Mouse (Mus musculus) midbrain, postnatal 0 days (tissue): ENCODE results near the gene D17Wsu92e. TPM values are rescaled to one million over a fixed set of nuclear protein-coding genes. Genes with fewer than 3 reads are reported as not detected.

Source experiments
- ATAC-seq: fragments of 200-750 bp; cut with Nextera tagmentation; 2 replicates; pipeline ENCODE4 v1.8.0; 2017; ENCODE audit warnings: moderate number of reproducible peaks, mild to moderate bottlenecking, moderate TSS enrichment, moderate library complexity; ENCODE audit not compliant: low FRiP score
- DNase-seq: peaks from one replicate; pipeline ENCODE4 v3.0.0-alpha.2; 2015; ENCODE audit warnings: low spot score
- H3K27ac ChIP-seq: fragments of 300-500 bp; sonication (generic); 2 replicates; pipeline ENCODE4 v1.5.1; 2014; ENCODE audit warnings: low read depth, mild to moderate bottlenecking, low read length, mixed read lengths
- H3K27me3 ChIP-seq: fragments of 300-500 bp; sonication (generic); 2 replicates; pipeline ENCODE4 v1.6.1; 2014; ENCODE audit warnings: low read length, control low read depth, mixed read lengths; ENCODE audit not compliant: insufficient read depth
- H3K36me3 ChIP-seq: fragments of 300-500 bp; sonication (generic); 2 replicates; pipeline ENCODE4 v1.6.1; 2014; ENCODE audit warnings: low read length, control low read depth, mixed read lengths; ENCODE audit not compliant: insufficient read depth
- H3K4me1 ChIP-seq: fragments of 300-500 bp; sonication (generic); 2 replicates; pipeline ENCODE4 v1.6.1; 2014; ENCODE audit warnings: mild to moderate bottlenecking, control low read depth, antibody characterized with exemption, low read length, mixed read lengths; ENCODE audit not compliant: insufficient read depth
- H3K4me2 ChIP-seq: fragments of 300-500 bp; sonication (generic); 2 replicates; pipeline ENCODE4 v1.6.1; 2014; ENCODE audit warnings: low read depth, mild to moderate bottlenecking, low read length, mixed read lengths; ENCODE audit not compliant: poor library complexity, severe bottlenecking
- H3K4me3 ChIP-seq: fragments of 300-500 bp; sonication (generic); 2 replicates; pipeline ENCODE4 v1.5.1; 2014; ENCODE audit warnings: low read depth, mild to moderate bottlenecking, low read length, moderate library complexity
- H3K9ac ChIP-seq: fragments of 300-500 bp; sonication (generic); replicated peaks from 2 replicates; pipeline ENCODE4 v1.6.1; 2014; ENCODE audit warnings: mild to moderate bottlenecking, low read length, moderate library complexity, mixed read lengths; ENCODE audit not compliant: poor library complexity, severe bottlenecking
- H3K9me3 ChIP-seq: fragments of 300-500 bp; sonication (generic); 2 replicates; pipeline ENCODE4 v1.6.1; 2016; ENCODE audit warnings: low read length, control low read depth
- CTCF ChIP-seq: IDR thresholded peaks from 2 replicates; pipeline ENCODE4 v1.5.1; 2016; ENCODE audit warnings: antibody characterized with exemption, mild to moderate bottlenecking
- WGBS: fragments of 180-500 bp; shearing (Covaris S2); extraction: QIAGEN DNeasy Blood & Tissue Kit; methylation state at CpG from one replicate; pipeline ENCODE4 v1.1.7; 2014; 5-methylcytosine and 5-hydroxymethylcytosine counted together
- polyA plus RNA-seq: library from polyadenylated mRNA; unstranded; fragments of >200 nt; fragmentation: Nextera tagmentation; extraction: Ambion mirVana; gene quantifications from 2 replicates; pipeline ENCODE4 v1.2.1, GENCODE M21; 2015
- total RNA-seq: library from RNA; depleted of rRNA; stranded (reverse); fragments of >200 nt; gene quantifications from 2 replicates; pipeline ENCODE4 v1.2.3, GENCODE M21; 2014

D17Wsu92e gene
- total and polyA plus RNA-seq, 2 experiments from 2014 or later = 8.7 to 73.8 TPM

- WGBS = 89% methylated on average over 6 of the region's 6 CpGs
- H3K36me3 ChIP-seq = peaks cover 14% of the 10 kb centered on the region; the same call in 1 of the 2 replicates
- no peaks in the 10 kb centered on the region for H3K4me1 ChIP-seq
- ATAC-seq = no peak
- TF ChIP-seq CTCF = no peak
- no peaks in the 10 kb centered on the region for H3K27me3 ChIP-seq
- no peak overlapping the region for H3K9ac ChIP-seq
- H3K27ac ChIP-seq = no peak overlapping the region
- H3K9me3 ChIP-seq = no peaks in the 10 kb centered on the region
- DNase-seq = no peak
- H3K4me2 ChIP-seq = no peak overlapping the region
- no peak overlapping the region for H3K4me3 ChIP-seq
Observed at GRCm38 (mm10) chr17:27788456-27789172, 31.8 kb downstream of the D17Wsu92e start.

DNA sequence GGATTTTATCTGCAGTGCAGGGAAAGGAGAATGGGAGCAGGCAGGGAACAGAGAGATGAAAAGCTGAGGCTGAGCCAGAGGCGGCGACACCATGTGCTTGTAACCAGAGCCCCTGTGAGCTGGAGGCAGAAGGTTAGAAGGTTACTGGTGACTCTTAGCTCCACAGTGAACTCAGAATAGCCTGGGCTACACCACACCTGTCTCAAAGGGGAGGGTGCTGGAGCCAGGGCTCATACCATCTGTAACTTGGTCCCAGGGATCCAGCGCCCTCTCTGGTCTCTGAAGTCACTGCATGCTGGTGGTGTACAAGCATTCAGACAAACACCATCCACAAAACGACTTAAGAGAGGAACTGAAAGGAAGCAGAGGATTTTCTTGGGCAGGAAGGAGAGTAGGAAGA, 36.9 kb downstream of the D17Wsu92e start:
- H3K36me3 ChIP-seq = peaks cover 10% of the 10 kb centered on the region; the same call in 1 of the 2 replicates
- no peak overlapping the region for H3K9ac ChIP-seq
- H3K27ac ChIP-seq = no peak overlapping the region
- TF ChIP-seq CTCF = peak; percentile 21; the same call in 1 of the 2 replicates
- DNase-seq (no peak), ATAC-seq (no peak)
- no peak overlapping the region for H3K4me3 ChIP-seq
- WGBS = 88% methylated on average over 4 of the region's 4 CpGs
- H3K4me1 ChIP-seq = no peaks in the 10 kb centered on the region
- H3K4me2 ChIP-seq = no peak overlapping the region
- no peaks in the 10 kb centered on the region for H3K27me3 ChIP-seq
- H3K9me3 ChIP-seq = no peaks in the 10 kb centered on the region

DNA sequence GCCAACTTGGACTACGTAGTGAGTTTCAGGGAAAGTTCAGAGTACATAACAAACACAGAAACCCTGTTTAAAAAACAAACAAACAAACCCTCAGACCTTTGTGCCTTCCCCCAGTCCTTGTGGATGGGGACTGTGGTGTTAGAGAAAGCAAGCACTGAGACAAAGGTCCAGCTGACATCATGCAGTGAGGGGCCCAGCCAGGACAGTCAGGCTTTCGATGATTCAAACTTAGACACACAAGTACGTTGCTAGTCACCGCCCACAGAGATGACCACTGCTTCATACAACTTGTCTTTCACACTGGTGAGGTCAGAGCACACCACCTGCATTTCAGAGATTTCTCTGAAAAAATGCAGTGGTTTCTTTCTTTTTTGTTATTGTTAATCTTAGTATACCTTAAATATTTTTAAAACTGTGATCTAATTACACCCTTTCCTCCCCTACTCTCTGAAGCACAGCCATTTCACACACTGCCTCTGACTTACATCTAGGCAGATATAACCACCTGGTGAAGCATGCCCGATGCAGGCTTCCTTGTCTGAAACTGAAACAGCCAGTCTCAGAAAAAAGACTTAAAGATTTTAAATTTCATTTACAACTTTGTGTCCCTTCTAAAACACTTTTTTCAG, 39.3 kb downstream of the D17Wsu92e start:
- H3K4me3 ChIP-seq = no peak overlapping the region
- no peak for ATAC-seq
- H3K36me3 ChIP-seq = peaks cover 12% of the 10 kb centered on the region
- H3K9ac ChIP-seq = no peak overlapping the region
- no peak overlapping the region for H3K4me2 ChIP-seq
- H3K27ac ChIP-seq = no peak overlapping the region
- 76% methylated on average over 5 of the region's 5 CpGs for WGBS
- H3K27me3 ChIP-seq = no peaks in the 10 kb centered on the region
- no peaks in the 10 kb centered on the region for H3K4me1 ChIP-seq
- no peak for TF ChIP-seq CTCF
- no peaks in the 10 kb centered on the region for H3K9me3 ChIP-seq
- DNase-seq = no peak

GRCm38 (mm10) chr17:27779755-27780154, 40.7 kb downstream of the D17Wsu92e start:
- Histone ChIP-seq H3K9me3 (no peaks in the 10 kb centered on the region), H3K4me1 (no peaks in the 10 kb centered on the region), H3K27ac (no peak overlapping the region), H3K36me3 (peaks cover 8% of the 10 kb centered on the region; the same call in 1 of the 2 replicates), H3K9ac (no peak overlapping the region), H3K4me3 (no peak overlapping the region), H3K4me2 (no peak overlapping the region), H3K27me3 (no peaks in the 10 kb centered on the region)
- 54% methylated on average over 3 of the region's 3 CpGs for WGBS
- DNase-seq = no peak
- no peak for ATAC-seq
- no peak for TF ChIP-seq CTCF

- H3K9ac ChIP-seq = no peak overlapping the region
- H3K36me3 ChIP-seq = peaks cover 7% of the 10 kb centered on the region; the same call in 1 of the 2 replicates
- no peak for DNase-seq
- no peak for ATAC-seq
- no peak overlapping the region for H3K4me2 ChIP-seq
- 95% methylated on average over 9 of the region's 9 CpGs for WGBS
- H3K27ac ChIP-seq = no peak overlapping the region
- H3K27me3 ChIP-seq = no peaks in the 10 kb centered on the region
- H3K9me3 ChIP-seq = no peaks in the 10 kb centered on the region
- H3K4me3 ChIP-seq = no peak overlapping the region
- H3K4me1 ChIP-seq = no peaks in the 10 kb centered on the region
- TF ChIP-seq CTCF = no peak
Observed at GRCm38 (mm10) chr17:27778671-27779355, 41.6 kb downstream of the D17Wsu92e start.

GRCm38 (mm10) chr17:27777823-27778222, 42.6 kb downstream of the D17Wsu92e start:
- no peaks in the 10 kb centered on the region for H3K27me3 ChIP-seq
- H3K9ac ChIP-seq = no peak overlapping the region
- no peaks in the 10 kb centered on the region for H3K4me1 ChIP-seq
- no peak overlapping the region for H3K4me3 ChIP-seq
- 86% methylated on average over 6 of the region's 6 CpGs for WGBS
- DNase-seq (no peak), ATAC-seq (no peak)
- TF ChIP-seq CTCF = no peak
- H3K4me2 ChIP-seq = no peak overlapping the region
- no peak overlapping the region for H3K27ac ChIP-seq
- no peaks in the 10 kb centered on the region for H3K9me3 ChIP-seq
- H3K36me3 ChIP-seq = peaks cover 3% of the 10 kb centered on the region; the same call in 1 of the 2 replicates
